Mouse (Mus musculus): ENCODE measurements around the gene Pqbp1.
"Not testable (repeated sequence)": the region's sequence is repeated elsewhere in the genome, so short reads cannot be mapped to it uniquely, and the experiment has no call there.

DNA sequence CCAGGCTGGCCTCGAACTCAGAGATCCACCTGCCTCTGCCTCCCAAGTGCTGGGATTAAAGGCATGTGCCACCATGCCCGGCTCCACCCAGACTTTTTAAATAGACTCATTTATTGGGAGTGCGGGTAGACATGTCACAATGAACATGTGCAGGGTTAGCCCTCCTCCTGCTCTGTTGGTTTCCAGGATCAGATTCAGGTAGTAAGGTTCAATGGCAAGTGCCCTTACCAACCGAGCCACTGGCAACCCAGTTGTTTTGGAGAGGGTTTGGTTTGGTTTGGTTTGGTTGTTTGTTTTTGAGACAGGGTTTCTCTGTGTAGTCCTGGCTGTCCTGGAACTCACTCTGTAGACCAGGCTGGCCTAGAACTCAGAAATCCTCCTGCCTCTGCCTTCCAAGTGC is 10.2 kb upstream of the Pqbp1 start, which contains the start of gene Gm10490:
- not testable (repeated sequence) for TF ChIP-seq CTCF, EP300 (IDR thresholded peaks at IDR 0.05)

All from lung, postnatal 0 days (tissue).